14 mouse cellular contexts compared by ENCODE assay signal in genomic region chr7:128528596-128528995, GRCm38 (mm10). TPM values are rescaled to one million over a fixed set of nuclear protein-coding genes. Genes with fewer than 3 reads are reported as not detected.
DNase-seq lines count a peak whose midpoint lies in the region; ATAC-seq and TF ChIP-seq lines count a peak whose summit lies in the region.
"Had no signal": no experiment of that assay in that cellular context is flagged by ENCODE, and none has a peak within 500 bp of the region (broad histone marks: within the 10 kb centered on the region; RNA-seq: fewer than 3 reads in every experiment).

No protein-coding gene starts in this region.

- no peaks in the 10 kb centered on the region for H3K36me3 ChIP-seq in hindbrain, embryonic 15.5 days
- no peaks in the 10 kb centered on the region for H3K36me3 ChIP-seq in hindbrain, embryonic 12.5 days
- H3K36me3 ChIP-seq in G1E (replicated peaks) = peaks cover 52% of the 10 kb centered on the region
- no peaks in the 10 kb centered on the region for H3K36me3 ChIP-seq in heart, postnatal 0 days (replicated peaks; ENCODE audit: control insufficient read depth, insufficient read depth, low read length)
- no peaks in the 10 kb centered on the region for H3K36me3 ChIP-seq in forebrain, embryonic 13.5 days (ENCODE audit: poor library complexity, severe bottlenecking)
- H3K36me3 ChIP-seq: embryonic facial prominence, embryonic 12.5 days; forebrain, embryonic 10.5 days; liver, embryonic 13.5 days had no signal

- peaks cover 56% of the 10 kb centered on the region for H3K4me1 ChIP-seq in hindbrain, embryonic 15.5 days (replicated peaks)
- peaks cover 49% of the 10 kb centered on the region for H3K4me1 ChIP-seq in hindbrain, embryonic 12.5 days
- peaks cover 74% of the 10 kb centered on the region for H3K4me1 ChIP-seq in G1E (ENCODE audit: insufficient read depth, low read depth, low read length)
- peaks cover 68% of the 10 kb centered on the region for H3K4me1 ChIP-seq in heart, postnatal 0 days (ENCODE audit: control insufficient read depth, insufficient read depth)
- peaks cover 54% of the 10 kb centered on the region for H3K4me1 ChIP-seq in forebrain, embryonic 13.5 days

- intact Hi-C loops in heart, postnatal 36 days (cut with DNase I) = no loop called here

- TF ChIP-seq CTCF in G1E (IDR thresholded peaks at IDR 0.05; ENCODE audit: low read depth, low read length) = no peak
- TF ChIP-seq CTCF in heart, postnatal 0 days (IDR thresholded peaks at IDR 0.05; ENCODE audit: low read depth) = no peak

- H3K9me3 ChIP-seq in hindbrain, embryonic 15.5 days = no peaks in the 10 kb centered on the region
- H3K9me3 ChIP-seq in hindbrain, embryonic 12.5 days (replicated peaks) = no peaks in the 10 kb centered on the region
- no peaks in the 10 kb centered on the region for H3K9me3 ChIP-seq in G1E (replicated peaks)
- no peaks in the 10 kb centered on the region for H3K9me3 ChIP-seq in heart, postnatal 0 days (replicated peaks; ENCODE audit: control insufficient read depth, low read length)
- H3K9me3 ChIP-seq in forebrain, embryonic 13.5 days (replicated peaks) = no peaks in the 10 kb centered on the region
- H3K9me3 ChIP-seq: embryonic facial prominence, embryonic 12.5 days; forebrain, embryonic 10.5 days; liver, embryonic 13.5 days had no signal

- no peak overlapping the region for H3K9ac ChIP-seq in hindbrain, embryonic 15.5 days
- H3K9ac ChIP-seq in hindbrain, embryonic 12.5 days = no peak overlapping the region
- H3K9ac ChIP-seq in heart, postnatal 0 days (replicated peaks; ENCODE audit: low read depth, low read length) = no peak overlapping the region
- no peak overlapping the region for H3K9ac ChIP-seq in forebrain, embryonic 13.5 days
- H3K9ac ChIP-seq: embryonic facial prominence, embryonic 12.5 days had no signal

- no peak overlapping the region for H3K4me2 ChIP-seq in hindbrain, embryonic 15.5 days
- no peak overlapping the region for H3K4me2 ChIP-seq in hindbrain, embryonic 12.5 days (replicated peaks)
- peak overlapping the region; percentile 39 for H3K4me2 ChIP-seq in heart, postnatal 0 days (ENCODE audit: low read depth, low read length)
- H3K4me2 ChIP-seq in forebrain, embryonic 13.5 days = no peak overlapping the region
- H3K4me2 ChIP-seq: embryonic facial prominence, embryonic 12.5 days; liver, embryonic 13.5 days had no signal

- peaks cover 11% of the 10 kb centered on the region for H3K27me3 ChIP-seq in hindbrain, embryonic 15.5 days
- H3K27me3 ChIP-seq in hindbrain, embryonic 12.5 days = peaks cover 11% of the 10 kb centered on the region
- H3K27me3 ChIP-seq in G1E (ENCODE audit: insufficient read depth, low read length) = no peaks in the 10 kb centered on the region
- H3K27me3 ChIP-seq in heart, postnatal 0 days (ENCODE audit: control insufficient read depth, insufficient read depth, low read length) = no peaks in the 10 kb centered on the region
- H3K27me3 ChIP-seq in forebrain, embryonic 13.5 days = peaks cover 8% of the 10 kb centered on the region
- H3K27me3 ChIP-seq: embryonic facial prominence, embryonic 12.5 days; liver, embryonic 13.5 days had no signal

- peak overlapping the region; percentile 47 for H3K27ac ChIP-seq in hindbrain, embryonic 15.5 days (replicated peaks)
- H3K27ac ChIP-seq in hindbrain, embryonic 12.5 days = no peak overlapping the region
- peak overlapping the region; percentile 78 for H3K27ac ChIP-seq in heart, postnatal 0 days (ENCODE audit: low read depth)
- H3K27ac ChIP-seq in forebrain, embryonic 13.5 days = no peak overlapping the region
- H3K27ac ChIP-seq: embryonic facial prominence, embryonic 12.5 days; kidney, postnatal 0 days; liver, embryonic 13.5 days had no signal

- no peak for TF ChIP-seq EP300 in heart, postnatal 0 days (IDR thresholded peaks at IDR 0.05; ENCODE audit: low read depth)

- WGBS in hindbrain, embryonic 15.5 days = 75% methylated on average over 9 of the region's 9 CpGs
- 82% methylated on average over 9 of the region's 9 CpGs for WGBS in hindbrain, embryonic 12.5 days
- 68% methylated on average over 9 of the region's 9 CpGs for WGBS in heart, postnatal 0 days
- 85% methylated on average over 9 of the region's 9 CpGs for WGBS in forebrain, embryonic 13.5 days

- ATAC-seq in hindbrain, embryonic 15.5 days (ENCODE audit: low FRiP score, low read depth) = no peak
- ATAC-seq in hindbrain, embryonic 12.5 days (ENCODE audit: low FRiP score) = no peak
- no peak for ATAC-seq in G1E (ENCODE audit: extremely low read depth, insufficient number of reproducible peaks, low FRiP score, poor library complexity, severe bottlenecking)
- no peak for ATAC-seq in heart, postnatal 0 days (ENCODE audit: insufficient read depth, low read depth)
- no peak for ATAC-seq in forebrain, embryonic 13.5 days

- no peak overlapping the region for H3K4me3 ChIP-seq in hindbrain, embryonic 15.5 days
- no peak overlapping the region for H3K4me3 ChIP-seq in hindbrain, embryonic 12.5 days
- peak overlapping the region; percentile 31; the same call in 1 of the 2 replicates for H3K4me3 ChIP-seq in G1E (ENCODE audit: low read depth, low read length)
- no peak overlapping the region for H3K4me3 ChIP-seq in heart, postnatal 0 days (ENCODE audit: low read depth, low read length)
- H3K4me3 ChIP-seq in forebrain, embryonic 13.5 days = no peak overlapping the region
- H3K4me3 ChIP-seq: embryonic facial prominence, embryonic 12.5 days; forebrain, embryonic 10.5 days; liver, embryonic 13.5 days had no signal

- peak; percentile 93 for DNase-seq in heart, adult 11 months
- DNase-seq in heart, postnatal 36 days = no peak
- DNase-seq in G1E (ENCODE audit: low spot score) = no peak
- DNase-seq in heart, postnatal 0 days (ENCODE audit: low spot score) = no peak
- DNase-seq in thymus, postnatal 0 days (ENCODE audit: low spot score) = no peak
- DNase-seq: adrenal gland, postnatal 10 days; liver, embryonic 13.5 days; spleen, adult 18-20 months had no signal

RNA-seq across cellular contexts. Expression of gene Bag3, which starts 5.2 kb away (rescaled TPM):
- 100 to 1,000 TPM; 258 to 272 TPM for total RNA-seq in heart, postnatal 36 days (2021)
- 2.6 and 3.9 TPM in 2 replicates for polyA plus RNA-seq in hindbrain, embryonic 15.5 days (2015; fragmentation: Nextera tagmentation; extraction: Ambion mirVana)
- 5.6 and 6.4 TPM in 2 replicates for polyA plus RNA-seq in hindbrain, embryonic 12.5 days (2016; fragmentation: Nextera tagmentation; extraction: Ambion mirVana)
- total RNA-seq in G1E (2014; fragmentation: Nextera tagmentation) = 17.7 and 20.9 TPM in 2 replicates
- 5.7 and 9.1 TPM in 2 replicates for total RNA-seq in G1E (2017)
- polyA plus RNA-seq in G1E (2012) = 107 and 121 TPM in 2 replicates
- 60.3 and 75.3 TPM in 2 replicates for total RNA-seq in heart, postnatal 0 days (2014; rRNA removed; ENCODE audit: low replicate concordance)
- 43.8 and 46.3 TPM in 2 replicates for polyA plus RNA-seq in heart, postnatal 0 days (2015; fragmentation: Nextera tagmentation; extraction: Ambion mirVana)
- polyA plus RNA-seq in thymus, postnatal 0 days (2015; fragmentation: Nextera tagmentation; extraction: Ambion mirVana) = 5.9 and 6.9 TPM in 2 replicates
- 1.9 and 2.1 TPM in 2 replicates for polyA plus RNA-seq in forebrain, embryonic 13.5 days (2015; fragmentation: Nextera tagmentation; extraction: Ambion mirVana)

Comparison
In these comparisons a context has a peak if more than half of its experiments do, and no peak if none do; other contexts are left out.
1. H3K27ac ChIP-seq: peak in hindbrain, embryonic 15.5 days (single experiment) and heart, postnatal 0 days (single experiment); none in hindbrain, embryonic 12.5 days (single experiment) and forebrain, embryonic 13.5 days (single experiment).